Mouse (Mus musculus) hindbrain, embryonic 14.5 days (tissue): ENCODE results near the gene Trim11. TPM values are rescaled to one million over a fixed set of nuclear protein-coding genes. Genes with fewer than 3 reads are reported as not detected.

ENCODE experiments used
- ATAC-seq: fragments of 200-750 bp; cut with Nextera tagmentation; 2 replicates; pipeline ENCODE4 v1.8.0; 2017; ENCODE audit warnings: moderate number of reproducible peaks, mild to moderate bottlenecking, moderate TSS enrichment, moderate library complexity; ENCODE audit not compliant: low FRiP score
- DNase-seq: peaks from one replicate; pipeline ENCODE4 v3.0.0-alpha.2; 2015; ENCODE audit warnings: low spot score
- H3K27ac ChIP-seq: fragments of 300-500 bp; sonication (generic); 2 replicates; pipeline ENCODE4 v1.5.1; 2014; ENCODE audit warnings: mild to moderate bottlenecking, moderate library complexity
- H3K27me3 ChIP-seq: fragments of 300-500 bp; sonication (generic); 2 replicates; pipeline ENCODE4 v1.6.1; 2014; ENCODE audit warnings: mild to moderate bottlenecking, low read length, mixed read lengths; ENCODE audit not compliant: control insufficient read depth, insufficient read depth
- H3K36me3 ChIP-seq: fragments of 300-500 bp; sonication (generic); replicated peaks from 2 replicates; pipeline ENCODE4 v1.6.1; 2014; ENCODE audit not compliant: control insufficient read depth, insufficient read depth
- H3K4me1 ChIP-seq: fragments of 300-500 bp; sonication (generic); replicated peaks from 2 replicates; pipeline ENCODE4 v1.6.1; 2014; ENCODE audit warnings: antibody characterized with exemption, low read length, mixed read lengths; ENCODE audit not compliant: control insufficient read depth, insufficient read depth
- H3K4me2 ChIP-seq: fragments of 300-500 bp; sonication (generic); replicated peaks from 2 replicates; pipeline ENCODE4 v1.6.1; 2014; ENCODE audit warnings: mild to moderate bottlenecking, moderate library complexity
- H3K4me3 ChIP-seq: fragments of 300-500 bp; sonication (generic); replicated peaks from 2 replicates; pipeline ENCODE4 v1.5.1; 2014; ENCODE audit warnings: mild to moderate bottlenecking, low read length
- H3K9ac ChIP-seq: fragments of 300-500 bp; sonication (generic); 2 replicates; pipeline ENCODE4 v1.6.1; 2014
- H3K9me3 ChIP-seq: fragments of 300-500 bp; sonication (generic); 2 replicates; pipeline ENCODE4 v1.6.1; 2016; ENCODE audit warnings: low read length; ENCODE audit not compliant: control insufficient read depth
- WGBS: fragments of 180-500 bp; shearing (Covaris S2); extraction: QIAGEN DNeasy Blood & Tissue Kit; methylation state at CpG from one replicate; pipeline ENCODE4 v1.1.7; 2014; 5-methylcytosine and 5-hydroxymethylcytosine counted together
- microRNA-seq: library from miRNA; unstranded; fragments of <30 nt; microRNA quantifications from one replicate; pipeline ENCODE4, GENCODE M21; 2016
- polyA plus RNA-seq: library from polyadenylated mRNA; unstranded; fragments of >200 nt; fragmentation: Nextera tagmentation; extraction: Ambion mirVana; gene quantifications from 2 replicates; pipeline ENCODE4 v1.2.1, GENCODE M21; 2014

The Trim11 gene
- polyA plus RNA-seq, 1 experiment from 2014 or later: 18.9 TPM

DNA sequence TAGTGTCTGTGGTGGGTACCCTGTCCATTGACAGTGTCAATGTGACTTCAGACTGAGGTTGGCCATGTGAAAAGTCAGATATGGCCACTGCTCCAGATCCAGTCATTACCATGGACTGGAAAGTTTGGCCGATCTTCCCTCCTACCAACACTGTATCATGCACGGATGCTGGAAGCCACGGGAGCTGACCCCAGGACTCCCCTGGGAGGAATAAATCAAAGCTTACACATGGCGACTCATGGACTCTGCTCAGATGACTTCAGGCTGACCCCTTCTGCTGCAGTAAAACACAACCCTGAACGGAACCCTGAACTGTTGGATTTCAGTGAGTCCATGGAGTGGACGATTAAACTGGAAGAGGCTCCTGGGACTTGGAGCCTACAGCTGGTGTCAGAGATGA lies 48.5 kb downstream of the Trim11 start:
- Histone ChIP-seq H3K36me3 (no peaks in the 10 kb centered on the region), H3K4me2 (no peak overlapping the region), H3K27me3 (no peaks in the 10 kb centered on the region), H3K9ac (no peak overlapping the region), H3K9me3 (no peaks in the 10 kb centered on the region), H3K4me3 (no peak overlapping the region), H3K4me1 (no peaks in the 10 kb centered on the region), H3K27ac (no peak overlapping the region)
- ATAC-seq (no peak), DNase-seq (no peak)
- WGBS: 84% methylated on average over 6 of the region's 6 CpGs

DNA sequence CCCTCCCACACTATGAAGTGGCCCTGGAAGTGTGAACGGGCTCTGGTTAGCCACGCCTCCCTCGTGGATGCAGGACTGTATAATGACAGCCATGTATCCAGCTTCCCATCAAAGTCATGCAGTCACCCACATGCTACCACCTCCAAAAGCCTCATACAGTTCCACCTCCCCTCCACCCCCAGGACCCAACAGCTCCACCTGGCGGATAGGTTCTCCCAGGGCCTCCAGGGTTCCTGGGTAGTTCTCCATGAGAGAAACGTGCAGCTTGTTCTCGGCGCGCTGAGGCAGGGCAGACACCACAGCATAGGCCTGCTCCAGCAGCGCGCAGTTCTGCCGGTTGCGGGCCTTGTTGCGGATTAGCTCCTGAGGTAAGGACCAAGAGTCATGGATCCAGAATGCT lies 51.1 kb downstream of the Trim11 start:
- H3K36me3 ChIP-seq: no peaks in the 10 kb centered on the region
- no peak for DNase-seq
- no peak overlapping the region for H3K27ac ChIP-seq
- no peaks in the 10 kb centered on the region for H3K27me3 ChIP-seq
- H3K4me3 ChIP-seq: no peak overlapping the region
- WGBS: 92% methylated on average over 13 of the region's 13 CpGs
- ATAC-seq: no peak
- no peak overlapping the region for H3K9ac ChIP-seq
- H3K9me3 ChIP-seq: no peaks in the 10 kb centered on the region
- H3K4me1 ChIP-seq: no peaks in the 10 kb centered on the region
- no peak overlapping the region for H3K4me2 ChIP-seq

Small RNA genes lying within 50 kb of the gene (microRNA-seq; reads per million reads assigned to microRNA genes)
- not detected for gene Gm44313

Other genes starting within 250 kb of the Trim11 start
- 0.09 and 0.12 TPM in 2 replicates for gene Olfr317, start 238.9 kb upstream of the Trim11 start, polyA plus RNA-seq
- gene Olfr316, start 225.4 kb upstream of the Trim11 start, polyA plus RNA-seq: not detected in 2 replicates
- not detected in 2 replicates for gene Olfr315, start 204.9 kb upstream of the Trim11 start, polyA plus RNA-seq
- gene Olfr314, start 195.1 kb upstream of the Trim11 start, polyA plus RNA-seq: not detected in 2 replicates
- 6.5 and 9.4 TPM in 2 replicates for gene Fam183b, start 176.1 kb upstream of the Trim11 start, polyA plus RNA-seq
- not detected in 2 replicates for gene Olfr313, start 163.1 kb upstream of the Trim11 start, polyA plus RNA-seq
- not detected in 2 replicates for gene Olfr312, start 148.9 kb upstream of the Trim11 start, polyA plus RNA-seq
- not detected in 2 replicates for gene Olfr311, start 138.8 kb upstream of the Trim11 start, polyA plus RNA-seq
- 24.2 and 25.7 TPM in 2 replicates for gene Gm12258, start 130.9 kb upstream of the Trim11 start, polyA plus RNA-seq
- 13.6 and 14.6 TPM in 2 replicates for gene 2810021J22Rik, start 110.9 kb upstream of the Trim11 start, polyA plus RNA-seq
- 8.7 and 9.8 TPM in 2 replicates for gene Zfp39, start 73.9 kb upstream of the Trim11 start, polyA plus RNA-seq
- gene Btnl10, start 60.2 kb upstream of the Trim11 start, polyA plus RNA-seq: not detected in 2 replicates
- 682 and 743 TPM in 2 replicates for gene Rnf187, start 39.2 kb upstream of the Trim11 start, polyA plus RNA-seq
- 109 and 138 TPM in 2 replicates for gene Hist3h2ba, start 29.2 kb upstream of the Trim11 start, polyA plus RNA-seq
- gene Hist3h2a, start 23.4 kb upstream of the Trim11 start, polyA plus RNA-seq: 86.9 and 94.9 TPM in 2 replicates
- 0.76 and 1.1 TPM in 2 replicates for gene Trim17, start 23.4 kb upstream of the Trim11 start, polyA plus RNA-seq
- gene Obscn, start 158.3 kb downstream of the Trim11 start, polyA plus RNA-seq: 0.63 and 0.71 TPM in 2 replicates
- 3.4 and 3.7 TPM in 2 replicates for gene Iba57, start 185.6 kb downstream of the Trim11 start, polyA plus RNA-seq
- gene Gjc2, start 205.1 kb downstream of the Trim11 start, polyA plus RNA-seq: 0.12 and 0.35 TPM in 2 replicates
- gene Guk1, start 214.1 kb downstream of the Trim11 start, polyA plus RNA-seq: 248 and 249 TPM in 2 replicates
- gene Mrpl55, start 224.4 kb downstream of the Trim11 start, polyA plus RNA-seq: 88.2 and 98.7 TPM in 2 replicates
- gene 2310033P09Rik, start 230.2 kb downstream of the Trim11 start, polyA plus RNA-seq: 21.4 and 25.0 TPM in 2 replicates